27 mouse cellular contexts compared by ENCODE assay signal in genomic region chr1:59543911-59544310, GRCm38 (mm10). TPM values are rescaled to one million over a fixed set of nuclear protein-coding genes. Genes with fewer than 3 reads are reported as not detected.
A peak's percentile ranks its signal among the peaks of the same experiment; 100 is the strongest.
DNase-seq lines count a peak whose midpoint lies in the region; ATAC-seq and TF ChIP-seq lines count a peak whose summit lies in the region.
"Had no signal": no experiment of that assay in that cellular context is flagged by ENCODE, and none has a peak within 500 bp of the region (broad histone marks: within the 10 kb centered on the region; RNA-seq: fewer than 3 reads in every experiment).

No protein-coding gene starts in this region.

- no peak overlapping the region for H3K4me3 ChIP-seq in heart, adult 2 months
- no peak overlapping the region for H3K4me3 ChIP-seq in forebrain, embryonic 13.5 days
- H3K4me3 ChIP-seq: forebrain, embryonic 12.5 days; heart, embryonic 10.5 days; heart, embryonic 13.5 days; hindbrain, embryonic 12.5 days; hindbrain, embryonic 15.5 days had no signal

- no peaks in the 10 kb centered on the region for H3K27me3 ChIP-seq in heart, adult 2 months (ENCODE audit: control insufficient read depth, insufficient read depth, low read length)
- no peaks in the 10 kb centered on the region for H3K27me3 ChIP-seq in forebrain, embryonic 13.5 days
- H3K27me3 ChIP-seq: forebrain, embryonic 12.5 days; hindbrain, embryonic 12.5 days; hindbrain, embryonic 15.5 days; Patski had no signal

- no peak overlapping the region for H3K27ac ChIP-seq in heart, adult 2 months
- no peak overlapping the region for H3K27ac ChIP-seq in forebrain, embryonic 13.5 days
- H3K27ac ChIP-seq: forebrain, embryonic 12.5 days; heart, embryonic 10.5 days; heart, embryonic 13.5 days; hindbrain, embryonic 12.5 days; hindbrain, embryonic 15.5 days had no signal

- H3K79me2 ChIP-seq in heart, adult 2 months (replicated peaks; ENCODE audit: control insufficient read depth, insufficient read depth, low read length) = no peaks in the 10 kb centered on the region

- no peak for TF ChIP-seq POLR2A in heart, adult 2 months (IDR thresholded peaks at IDR 0.05; ENCODE audit: insufficient read depth, low read depth, low read length)

- no peaks in the 10 kb centered on the region for H3K36me3 ChIP-seq in heart, adult 2 months (ENCODE audit: control insufficient read depth, insufficient read depth, low read length)
- H3K36me3 ChIP-seq in forebrain, embryonic 13.5 days (ENCODE audit: poor library complexity, severe bottlenecking) = no peaks in the 10 kb centered on the region
- H3K36me3 ChIP-seq: forebrain, embryonic 12.5 days; heart, embryonic 10.5 days; heart, embryonic 13.5 days; hindbrain, embryonic 12.5 days; hindbrain, embryonic 15.5 days had no signal

- no peak overlapping the region for H3K9ac ChIP-seq in heart, adult 2 months (ENCODE audit: low read depth, low read length)
- no peak overlapping the region for H3K9ac ChIP-seq in forebrain, embryonic 13.5 days
- H3K9ac ChIP-seq: forebrain, embryonic 12.5 days; heart, embryonic 13.5 days; hindbrain, embryonic 12.5 days; hindbrain, embryonic 15.5 days had no signal

- intact Hi-C loops in heart, adult 2 months (cut with DNase I) = no loop called here
- intact Hi-C loops in gastrocnemius, postnatal 36 days (cut with DNase I) = no loop called here

- H3K9me3 ChIP-seq in forebrain, embryonic 13.5 days (replicated peaks) = no peaks in the 10 kb centered on the region
- H3K9me3 ChIP-seq: forebrain, embryonic 12.5 days; heart, embryonic 10.5 days; heart, embryonic 13.5 days; hindbrain, embryonic 12.5 days; hindbrain, embryonic 15.5 days had no signal

- no peaks in the 10 kb centered on the region for H3K4me1 ChIP-seq in heart, adult 2 months (ENCODE audit: control insufficient read depth, insufficient read depth, low read length)
- peaks cover 11% of the 10 kb centered on the region for H3K4me1 ChIP-seq in forebrain, embryonic 13.5 days
- H3K4me1 ChIP-seq: heart, embryonic 10.5 days had no signal

- peak; percentile 83 for ATAC-seq in common myeloid progenitor, adult 5-6 weeks (replicated peaks; ENCODE audit: low read depth, poor library complexity, severe bottlenecking)
- peak; percentile 68; the same call in 1 of the 2 replicates for ATAC-seq in megakaryocyte-erythroid progenitor cell, adult 5-6 weeks (replicated peaks; ENCODE audit: low FRiP score, low TSS enrichment, poor library complexity, severe bottlenecking)
- ATAC-seq in forebrain, embryonic 13.5 days = no peak
- ATAC-seq: CD4-positive, CD25-positive, alpha-beta regulatory T cell, adult 4 months; forebrain, embryonic 16.5 days; intestine, postnatal 0 days; Patski had no signal

- 57% methylated on average over 8 of the region's 8 CpGs for WGBS in heart, adult 2 months
- WGBS in forebrain, embryonic 13.5 days = 84% methylated on average over 8 of the region's 8 CpGs

- TF ChIP-seq CTCF in heart, adult 2 months (IDR thresholded peaks at IDR 0.05) = no peak

- DNase-seq in heart, adult 11 months = peak; percentile 68
- DNase-seq in heart, adult 2 months = no peak
- DNase-seq in urinary bladder, postnatal 14 days (ENCODE audit: low spot score) = peak; percentile 55
- no peak for DNase-seq in urinary bladder, postnatal 10 days (ENCODE audit: low spot score)
- DNase-seq in gastrocnemius, postnatal 36 days = no peak
- DNase-seq: adrenal gland, postnatal 10 days; adrenal gland, postnatal 36 days; cerebellum, adult 18-20 months; cerebellum, adult 9-10 months; cerebellum, postnatal 14 days; gastrocnemius, postnatal 10 days; heart, adult 18-20 months; heart, postnatal 14 days; heart, postnatal 4 days had no signal

- no peak for TF ChIP-seq EP300 in heart, adult 2 months (IDR thresholded peaks at IDR 0.05; ENCODE audit: insufficient read depth, low read depth, low read length)

- H3K4me2 ChIP-seq in forebrain, embryonic 13.5 days = no peak overlapping the region
- H3K4me2 ChIP-seq: forebrain, embryonic 12.5 days; heart, embryonic 13.5 days; hindbrain, embryonic 12.5 days; hindbrain, embryonic 15.5 days had no signal

RNA-seq across cellular contexts. Expression of gene Gm973, which starts 27.8 kb away (rescaled TPM):
- total RNA-seq in heart, adult 2 months (2021) = under 1 TPM in 1 of 2 experiments, not detected in 1; 0.30 TPM
- polyA plus RNA-seq in heart, adult 2 months (2012; rRNA removed) = 0.29 and 0.45 TPM in 2 replicates
- 5.3 and 7.8 TPM in 2 replicates for total RNA-seq in common myeloid progenitor, adult 5-6 weeks (2017)
- total RNA-seq in megakaryocyte-erythroid progenitor cell, adult 5-6 weeks (2014; fragmentation: Nextera tagmentation) = 3.1 and 14.2 TPM in 2 replicates
- 1.4 TPM in 1 of 2 replicates, not detected in the other for total RNA-seq in megakaryocyte-erythroid progenitor cell, adult 5-6 weeks (2017)
- 3.0 and 5.1 TPM in 2 replicates for polyA plus RNA-seq in forebrain, embryonic 13.5 days (2015; fragmentation: Nextera tagmentation; extraction: Ambion mirVana)
- total RNA-seq in gastrocnemius, postnatal 36 days (2021) = under 1 TPM in 1 of 2 experiments, not detected in 1; 0.25 TPM
- total RNA-seq: heart, postnatal 4 days had no signal
- polyA plus RNA-seq: C2C12 had no signal

Comparison
In these comparisons a context has a peak if more than half of its experiments do, and no peak if none do; other contexts are left out.
1. DNase-seq: peak in heart, adult 11 months (single experiment) and urinary bladder, postnatal 14 days (single experiment); none in heart, adult 2 months (0 of 2), urinary bladder, postnatal 10 days (single experiment) and gastrocnemius, postnatal 36 days (0 of 2).